Mouse (Mus musculus): ENCODE data around the gene Ahsg.

DNA sequence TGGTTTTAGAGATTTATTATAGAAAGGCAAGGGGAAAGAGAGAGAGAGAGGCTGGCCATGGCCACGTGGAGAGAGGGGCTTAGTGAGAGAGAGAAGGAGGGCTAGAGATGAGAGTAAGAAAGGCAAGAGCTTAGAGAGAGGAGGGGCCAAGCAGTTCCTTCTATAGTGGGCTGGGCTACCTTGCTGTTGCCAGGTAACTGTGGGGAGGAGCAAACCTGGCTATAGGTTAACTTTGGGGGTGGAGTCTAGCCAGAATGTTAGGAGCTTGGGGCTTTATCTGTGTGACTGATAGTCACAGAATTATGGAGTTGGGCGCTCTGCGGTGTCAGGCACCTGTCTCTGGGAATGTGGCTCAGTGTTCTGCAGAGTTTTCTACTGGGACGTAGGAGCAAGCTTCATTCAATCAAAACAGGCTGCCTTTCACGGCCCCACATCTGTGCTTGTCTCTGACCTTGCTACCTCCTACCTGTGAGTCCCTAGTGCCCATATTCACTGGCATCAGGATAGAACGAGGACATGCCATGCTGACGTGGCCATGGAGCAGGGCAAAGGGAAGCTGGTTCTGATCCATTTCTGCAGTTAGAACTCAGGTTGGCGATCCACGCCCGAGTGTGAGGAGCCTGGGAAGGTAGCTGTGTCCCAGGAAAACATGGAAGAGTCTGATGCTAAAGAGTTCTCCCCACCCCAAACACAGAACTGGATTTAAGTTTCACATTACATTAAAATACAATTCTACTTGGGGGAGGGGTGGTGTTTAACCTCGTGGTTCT, 40.5 kb downstream of the Ahsg start:
- TF ChIP-seq CTCF (IDR thresholded peaks at IDR 0.05; ENCODE audit: control insufficient read depth, insufficient read depth, insufficient read length): no peak
- TF ChIP-seq CEBPB (IDR thresholded peaks at IDR 0.05; ENCODE audit: low read depth): no peak
